Mouse (Mus musculus) cortical plate, adult 2 months (tissue): ENCODE results near the gene Cmss1.

Experiments used
- CTCF ChIP-seq: fragments of 200-500 bp; IDR thresholded peaks from 2 replicates; pipeline ENCODE4 v1.5.1; 2011; ENCODE audit warnings: mild to moderate bottlenecking, control low read depth, low read length; ENCODE audit not compliant: insufficient read depth; ENCODE audit errors: extremely low read depth
- POLR2A ChIP-seq: fragments of 200-500 bp; IDR thresholded peaks from 2 replicates; pipeline ENCODE4 v1.6.1; 2011; ENCODE audit warnings: mild to moderate bottlenecking, low read length, control low read depth; ENCODE audit not compliant: insufficient read depth; ENCODE audit errors: extremely low read depth

DNA sequence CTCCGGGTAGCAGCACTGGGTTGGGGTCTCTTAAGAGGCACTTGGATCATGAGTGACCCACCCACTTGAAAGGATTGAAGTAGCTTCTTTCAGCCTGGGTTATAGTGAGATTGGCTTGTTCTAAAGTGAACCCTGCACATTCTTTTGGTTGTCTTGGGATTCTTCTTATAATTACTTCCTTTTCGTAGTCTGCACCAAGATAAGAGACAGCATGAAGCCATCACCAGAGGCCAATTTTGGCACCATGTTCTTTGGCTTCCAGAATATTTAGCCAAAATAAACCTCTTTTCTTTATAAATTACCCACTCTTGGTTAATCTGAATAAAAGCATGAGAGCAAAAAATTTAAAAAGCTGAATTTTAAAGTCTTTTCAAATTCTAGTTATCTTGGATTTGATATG, 136.8 kb downstream of the Cmss1 start:
- no peak for TF ChIP-seq POLR2A
- TF ChIP-seq CTCF, result no peak
